Mouse (Mus musculus): ENCODE measurements around the gene Bsn. TPM values are rescaled to one million over a fixed set of nuclear protein-coding genes. Genes with fewer than 3 reads are reported as not detected.

Gene Bsn
- polyA plus RNA-seq, 1 experiment from 2014 or later = 0.59 TPM

GRCm38 (mm10) chr9:108052885-108053664, 137.1 kb downstream of the Bsn start, which contains the start of gene Amigo3:
TSS of gene Amigo3 (plus strand) at chr9:108053159.
- DNase-seq (peak; percentile 96), ATAC-seq (peak; percentile 46)
- Histone ChIP-seq H3K27me3 (ENCODE audit: insufficient read depth, low read length) (no peaks in the 10 kb centered on the region), H3K4me2 (ENCODE audit: low read depth, low read length) (peak within 1 kb of the TSS; percentile 58), H3K9me3 (ENCODE audit: low read length) (no peaks in the 10 kb centered on the region), H3K36me3 (replicated peaks; ENCODE audit: insufficient read depth, low read length) (peaks cover 68% of the 10 kb centered on the region), H3K27ac (ENCODE audit: low read depth) (peak within 1 kb of the TSS; percentile 19; the same call in 1 of the 2 replicates), H3K4me3 (ENCODE audit: low read depth, low read length) (no peak within 1 kb of the TSS; the same call in 1 of the 2 replicates), H3K4me1 (ENCODE audit: insufficient read depth) (peaks cover 16% of the 10 kb centered on the region), H3K9ac (replicated peaks) (no peak within 1 kb of the TSS)
- no peak for TF ChIP-seq EP300 (IDR thresholded peaks at IDR 0.05; ENCODE audit: low read depth)
- TF ChIP-seq CTCF (IDR thresholded peaks at IDR 0.05; ENCODE audit: low read depth) = peak; percentile 98
- 57% methylated on average over 20 of the region's 20 CpGs for WGBS (ENCODE audit: insufficient replicate concordance)

DNA sequence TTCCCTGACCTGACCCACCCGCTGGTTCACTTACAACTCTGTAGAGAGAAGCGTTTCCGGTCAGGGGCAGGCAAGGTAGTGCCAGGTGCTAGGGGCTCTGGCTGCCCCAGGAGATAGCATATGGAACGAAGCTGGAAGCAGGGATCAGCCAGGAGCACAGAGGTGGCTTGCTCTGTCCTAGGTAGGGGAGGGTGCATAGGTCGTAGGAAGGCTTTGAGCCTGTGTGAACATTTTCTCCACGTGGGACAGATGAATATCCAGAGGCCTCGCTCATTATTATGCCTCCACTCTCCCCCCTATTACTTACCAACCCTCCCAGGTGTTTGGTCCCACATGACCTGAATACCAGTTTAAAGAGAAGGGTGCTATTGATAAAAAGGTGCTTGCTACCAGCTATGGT, 137.8 kb downstream of the Bsn start:
- Histone ChIP-seq H3K9ac (replicated peaks) (no peak overlapping the region), H3K4me3 (ENCODE audit: low read depth, low read length) (no peak overlapping the region), H3K9me3 (ENCODE audit: low read length) (no peaks in the 10 kb centered on the region), H3K27me3 (ENCODE audit: insufficient read depth, low read length) (no peaks in the 10 kb centered on the region), H3K4me2 (ENCODE audit: low read depth, low read length) (no peak overlapping the region), H3K36me3 (replicated peaks; ENCODE audit: insufficient read depth, low read length) (peaks cover 61% of the 10 kb centered on the region), H3K27ac (ENCODE audit: low read depth) (peak overlapping the region; percentile 11; the same call in 1 of the 2 replicates), H3K4me1 (ENCODE audit: insufficient read depth) (peaks cover 22% of the 10 kb centered on the region)
- DNase-seq (peak; percentile 18), ATAC-seq (no peak)
- WGBS (ENCODE audit: insufficient replicate concordance) = 75% methylated on average over 7 of the region's 7 CpGs
- TF ChIP-seq CTCF (IDR thresholded peaks at IDR 0.05; ENCODE audit: low read depth) (no peak), EP300 (IDR thresholded peaks at IDR 0.05; ENCODE audit: low read depth) (no peak)

- Histone ChIP-seq H3K9me3 (ENCODE audit: low read length) (no peaks in the 10 kb centered on the region), H3K9ac (replicated peaks) (no peak overlapping the region), H3K27me3 (ENCODE audit: insufficient read depth, low read length) (no peaks in the 10 kb centered on the region), H3K36me3 (replicated peaks; ENCODE audit: insufficient read depth, low read length) (peaks cover 56% of the 10 kb centered on the region), H3K4me3 (ENCODE audit: low read depth, low read length) (no peak overlapping the region), H3K4me2 (ENCODE audit: low read depth, low read length) (no peak overlapping the region), H3K27ac (ENCODE audit: low read depth) (no peak overlapping the region), H3K4me1 (ENCODE audit: insufficient read depth) (peaks cover 24% of the 10 kb centered on the region)
- 84% methylated on average over 4 of the region's 4 CpGs for WGBS (ENCODE audit: insufficient replicate concordance)
- TF ChIP-seq EP300 (IDR thresholded peaks at IDR 0.05; ENCODE audit: low read depth) = no peak
- no peak for TF ChIP-seq CTCF (IDR thresholded peaks at IDR 0.05; ENCODE audit: low read depth)
- ATAC-seq = no peak
- DNase-seq = peak; percentile 15
Observed at GRCm38 (mm10) chr9:108051931-108052220, 138.3 kb downstream of the Bsn start.

- Histone ChIP-seq H3K4me3 (ENCODE audit: low read depth, low read length) (no peak overlapping the region), H3K9ac (replicated peaks) (no peak overlapping the region), H3K4me2 (ENCODE audit: low read depth, low read length) (no peak overlapping the region), H3K4me1 (ENCODE audit: insufficient read depth) (peaks cover 24% of the 10 kb centered on the region), H3K27me3 (ENCODE audit: insufficient read depth, low read length) (no peaks in the 10 kb centered on the region), H3K27ac (ENCODE audit: low read depth) (no peak overlapping the region), H3K9me3 (ENCODE audit: low read length) (no peaks in the 10 kb centered on the region), H3K36me3 (replicated peaks; ENCODE audit: insufficient read depth, low read length) (peaks cover 56% of the 10 kb centered on the region)
- ATAC-seq = no peak
- DNase-seq = peak; percentile 19
- 92% methylated on average over 15 of the region's 15 CpGs for WGBS (ENCODE audit: insufficient replicate concordance)
- TF ChIP-seq EP300 (IDR thresholded peaks at IDR 0.05; ENCODE audit: low read depth) (no peak), CTCF (IDR thresholded peaks at IDR 0.05; ENCODE audit: low read depth) (no peak)
Observed at GRCm38 (mm10) chr9:108051184-108051930, 138.8 kb downstream of the Bsn start.

GRCm38 (mm10) chr9:108049561-108050251, 140.5 kb downstream of the Bsn start:
- H3K27me3 ChIP-seq (ENCODE audit: insufficient read depth, low read length) = no peaks in the 10 kb centered on the region
- DNase-seq (peak; percentile 28), ATAC-seq (peak; percentile 4; the same call in 1 of the 2 replicates)
- peak overlapping the region; percentile 78 for H3K9ac ChIP-seq (replicated peaks)
- H3K9me3 ChIP-seq (ENCODE audit: low read length) = no peaks in the 10 kb centered on the region
- H3K27ac ChIP-seq (ENCODE audit: low read depth) = peak overlapping the region; percentile 88
- peaks cover 24% of the 10 kb centered on the region for H3K4me1 ChIP-seq (ENCODE audit: insufficient read depth)
- WGBS (ENCODE audit: insufficient replicate concordance) = 39% methylated on average over 15 of the region's 15 CpGs
- peaks cover 56% of the 10 kb centered on the region for H3K36me3 ChIP-seq (replicated peaks; ENCODE audit: insufficient read depth, low read length)
- TF ChIP-seq CTCF (IDR thresholded peaks at IDR 0.05; ENCODE audit: low read depth) (no peak), EP300 (IDR thresholded peaks at IDR 0.05; ENCODE audit: low read depth) (no peak)
- peak overlapping the region; percentile 91 for H3K4me3 ChIP-seq (ENCODE audit: low read depth, low read length)
- H3K4me2 ChIP-seq (ENCODE audit: low read depth, low read length) = peak overlapping the region; percentile 88

- Histone ChIP-seq H3K36me3 (replicated peaks; ENCODE audit: insufficient read depth, low read length) (peaks cover 52% of the 10 kb centered on the region), H3K9ac (replicated peaks) (peak within 1 kb of the TSS; percentile 78), H3K9me3 (ENCODE audit: low read length) (no peaks in the 10 kb centered on the region), H3K4me3 (ENCODE audit: low read depth, low read length) (peak within 1 kb of the TSS; percentile 91), H3K27me3 (ENCODE audit: insufficient read depth, low read length) (no peaks in the 10 kb centered on the region), H3K4me2 (ENCODE audit: low read depth, low read length) (peak within 1 kb of the TSS; percentile 88), H3K4me1 (ENCODE audit: insufficient read depth) (peaks cover 24% of the 10 kb centered on the region), H3K27ac (ENCODE audit: low read depth) (peak within 1 kb of the TSS; percentile 88)
- TF ChIP-seq EP300 (IDR thresholded peaks at IDR 0.05; ENCODE audit: low read depth) (no peak), CTCF (IDR thresholded peaks at IDR 0.05; ENCODE audit: low read depth) (no peak)
- WGBS (ENCODE audit: insufficient replicate concordance) = under 1% methylated on average over 36 of the region's 39 CpGs
- ATAC-seq (peak; percentile 96), DNase-seq (peak; percentile 97)
Observed at GRCm38 (mm10) chr9:108049016-108049455, 141.1 kb downstream of the Bsn start, which contains the start of gene Gmppb. TSS of gene Gmppb (plus strand) at chr9:108049242.

Data from liver, postnatal 0 days (tissue).